Mouse (Mus musculus) brain, adult 10 weeks (tissue): ENCODE data around the gene Mut. TPM values are rescaled to one million over a fixed set of nuclear protein-coding genes. Genes with fewer than 3 reads are reported as not detected.

ENCODE experiments used
- polyA plus RNA-seq: library from polyadenylated mRNA; stranded (reverse); fragments of 350-450 nt; fragmentation: Illumina TruSeq; extraction: RNeasy Lipid Tissue Mini Kit (QIAGEN cat#74804); gene quantifications from one replicate; pipeline ENCODE4 v1.2.3, GENCODE M21; 2015; ENCODE audit warnings: low read depth, low replicate concordance

Gene Mut
- 29.3 TPM for polyA plus RNA-seq

GRCm38 (mm10) chr17:40934420-40935231 is at the start of gene Mut, which contains the start of gene Cenpq:
Gene Mut, plus strand, starts transcription at chr17:40934685.
Gene Cenpq, minus strand, starts transcription at chr17:40935047.

DNA sequence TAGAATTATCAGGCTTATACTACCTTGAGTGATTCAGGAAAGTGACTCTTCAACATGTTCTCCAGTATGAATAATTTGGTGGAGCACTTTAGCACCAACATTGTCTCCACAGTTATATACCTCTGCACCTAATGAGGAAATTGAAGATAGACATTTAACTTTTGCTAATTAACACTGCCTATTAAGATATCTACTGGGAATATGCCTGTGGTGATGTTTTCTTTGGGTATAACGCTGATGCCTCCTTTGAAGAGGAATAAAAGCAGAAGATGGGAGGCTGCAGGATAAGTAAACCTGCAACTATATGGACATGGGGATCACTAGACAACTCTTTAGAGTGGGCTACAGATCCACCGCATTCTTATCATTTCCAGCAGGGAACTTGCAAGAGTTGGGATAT is 20.2 kb upstream of the Mut start, which contains the start of gene Glyatl3:
Glyatl3 (minus strand) TSS at position 101 of the 400 bp plus-strand sequence.

Other genes with a start within 250 kb of the Mut start
- gene Esp1, start 207.6 kb upstream of the Mut start, polyA plus RNA-seq = not detected
- 0.48 TPM for gene Crisp2, start 127.7 kb upstream of the Mut start, polyA plus RNA-seq
- not detected for gene Rhag, start 123.6 kb upstream of the Mut start, polyA plus RNA-seq
- not detected for gene 9130008F23Rik, start 54.1 kb upstream of the Mut start, polyA plus RNA-seq
- not detected for gene Glyatl3, start 20.3 kb upstream of the Mut start, polyA plus RNA-seq
- 8.0 TPM for gene Cenpq, start 362 bp downstream of the Mut start, polyA plus RNA-seq